Mouse (Mus musculus) lung, embryonic 14.5 days (tissue): ENCODE data around the gene Npc2. TPM values are rescaled to one million over a fixed set of nuclear protein-coding genes. Genes with fewer than 3 reads are reported as not detected.

Experiments
- ATAC-seq: fragments of 200-750 bp; cut with Nextera tagmentation; 2 replicates; pipeline ENCODE4 v1.8.0; 2017; ENCODE audit warnings: mild to moderate bottlenecking, moderate TSS enrichment, moderate library complexity; ENCODE audit not compliant: insufficient read depth
- DNase-seq: peaks from one replicate; pipeline ENCODE4 v3.0.0-alpha.2; 2015
- H3K27ac ChIP-seq: fragments of 300-500 bp; sonication (generic); 2 replicates; pipeline ENCODE4 v1.5.1; 2014; ENCODE audit warnings: low read depth, mild to moderate bottlenecking, moderate library complexity
- H3K27me3 ChIP-seq: fragments of 300-500 bp; sonication (generic); 2 replicates; pipeline ENCODE4 v1.6.1; 2014; ENCODE audit warnings: low read length, control low read depth; ENCODE audit not compliant: insufficient read depth
- H3K36me3 ChIP-seq: fragments of 300-500 bp; sonication (generic); 2 replicates; pipeline ENCODE4 v1.6.1; 2014; ENCODE audit warnings: control low read depth; ENCODE audit not compliant: insufficient read depth
- H3K4me1 ChIP-seq: fragments of 300-500 bp; sonication (generic); 2 replicates; pipeline ENCODE4 v1.6.1; 2014; ENCODE audit warnings: antibody characterized with exemption, control low read depth; ENCODE audit not compliant: insufficient read depth
- H3K4me2 ChIP-seq: fragments of 300-500 bp; sonication (generic); 2 replicates; pipeline ENCODE4 v1.6.1; 2014; ENCODE audit warnings: mild to moderate bottlenecking
- H3K4me3 ChIP-seq: fragments of 300-500 bp; sonication (generic); 2 replicates; pipeline ENCODE4 v1.5.1; 2014; ENCODE audit warnings: low read depth, low read length
- H3K9ac ChIP-seq: fragments of 300-500 bp; sonication (generic); 2 replicates; pipeline ENCODE4 v1.6.1; 2014
- H3K9me3 ChIP-seq: fragments of 300-500 bp; sonication (generic); 2 replicates; pipeline ENCODE4 v1.6.1; 2016; ENCODE audit warnings: low read depth, low read length, control low read depth
- CTCF ChIP-seq: IDR thresholded peaks from 2 replicates; pipeline ENCODE4 v1.5.1; 2016; ENCODE audit warnings: antibody characterized with exemption, low read depth
- WGBS: fragments of 180-500 bp; shearing (Covaris S2); extraction: QIAGEN DNeasy Blood & Tissue Kit; methylation state at CpG from one replicate; pipeline ENCODE4 v1.1.7; 2014; 5-methylcytosine and 5-hydroxymethylcytosine counted together
- polyA plus RNA-seq: library from polyadenylated mRNA; unstranded; fragments of >200 nt; fragmentation: Nextera tagmentation; extraction: Ambion mirVana; gene quantifications from 2 replicates; pipeline ENCODE4 v1.2.1, GENCODE M21; 2014

The Npc2 gene
- polyA plus RNA-seq, 1 experiment from 2014 or later: 107 TPM

DNA sequence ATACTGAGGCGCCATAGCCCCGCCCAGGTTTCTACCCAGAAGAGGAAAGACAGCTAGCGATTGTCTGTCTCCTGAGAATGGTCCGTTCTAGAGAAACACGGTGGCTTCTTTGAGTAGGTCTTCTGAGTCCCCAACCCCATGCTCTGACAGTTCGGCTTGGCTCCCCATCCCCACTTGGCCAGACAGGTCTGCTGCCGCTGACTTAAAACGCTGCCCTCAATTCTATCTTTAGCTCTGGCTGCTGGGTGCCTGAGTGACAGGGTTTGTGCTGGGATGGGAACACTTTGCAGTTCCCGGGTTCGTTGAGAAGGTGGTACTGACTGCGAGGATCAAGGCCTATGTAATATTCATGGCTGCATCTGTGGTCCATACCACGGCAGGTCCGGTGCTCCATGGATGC, 39.6 kb downstream of the Npc2 start:
- DNase-seq: no peak
- no peak overlapping the region for H3K27ac ChIP-seq
- no peaks in the 10 kb centered on the region for H3K36me3 ChIP-seq
- 70% methylated on average over 13 of the region's 13 CpGs for WGBS
- H3K4me3 ChIP-seq: no peak overlapping the region
- no peak overlapping the region for H3K4me2 ChIP-seq
- H3K9me3 ChIP-seq: no peaks in the 10 kb centered on the region
- no peaks in the 10 kb centered on the region for H3K27me3 ChIP-seq
- TF ChIP-seq CTCF: no peak
- no peaks in the 10 kb centered on the region for H3K4me1 ChIP-seq
- ATAC-seq: no peak
- no peak overlapping the region for H3K9ac ChIP-seq

- no peaks in the 10 kb centered on the region for H3K27me3 ChIP-seq
- ATAC-seq (no peak), DNase-seq (no peak)
- no peaks in the 10 kb centered on the region for H3K36me3 ChIP-seq
- H3K9ac ChIP-seq: no peak overlapping the region
- no peaks in the 10 kb centered on the region for H3K9me3 ChIP-seq
- H3K27ac ChIP-seq: no peak overlapping the region
- H3K4me2 ChIP-seq: no peak overlapping the region
- 91% methylated on average over 10 of the region's 10 CpGs for WGBS
- no peak for TF ChIP-seq CTCF
- H3K4me1 ChIP-seq: no peaks in the 10 kb centered on the region
- H3K4me3 ChIP-seq: no peak overlapping the region
These were observed 44.5 kb downstream of the Npc2 start for GRCm38 (mm10) chr12:84728421-84728820.

- Histone ChIP-seq H3K27me3 (no peaks in the 10 kb centered on the region), H3K27ac (no peak overlapping the region), H3K4me1 (no peaks in the 10 kb centered on the region), H3K9me3 (no peaks in the 10 kb centered on the region), H3K4me3 (no peak overlapping the region), H3K36me3 (no peaks in the 10 kb centered on the region), H3K4me2 (no peak overlapping the region), H3K9ac (no peak overlapping the region)
- 33% methylated on average over 5 of the region's 5 CpGs for WGBS
- TF ChIP-seq CTCF: no peak
- DNase-seq (no peak), ATAC-seq (no peak)
These were observed 45.5 kb downstream of the Npc2 start for GRCm38 (mm10) chr12:84727434-84727833.

DNA sequence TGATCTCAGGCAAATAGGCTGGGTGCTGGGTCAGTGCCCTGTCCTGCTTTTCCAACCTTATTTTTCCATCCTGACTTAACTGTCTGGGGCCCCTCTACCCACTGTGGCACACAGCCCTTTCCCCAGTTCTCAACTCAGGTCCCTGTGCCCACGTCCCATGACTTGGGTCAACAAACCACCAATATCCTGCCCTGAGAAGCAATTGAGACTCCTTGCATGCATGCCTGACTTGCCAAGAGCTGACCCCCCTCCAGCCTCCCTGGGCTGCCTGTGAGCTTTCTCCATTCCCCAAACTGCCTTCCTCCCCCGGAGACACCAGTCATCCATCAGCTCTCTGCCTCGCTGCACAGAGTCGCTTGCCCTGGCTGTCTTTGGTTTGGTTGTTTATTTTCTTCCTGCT, 46.0 kb downstream of the Npc2 start:
- Histone ChIP-seq H3K27me3 (no peaks in the 10 kb centered on the region), H3K4me1 (no peaks in the 10 kb centered on the region), H3K9ac (no peak overlapping the region), H3K36me3 (no peaks in the 10 kb centered on the region), H3K4me2 (no peak overlapping the region), H3K27ac (no peak overlapping the region), H3K9me3 (no peaks in the 10 kb centered on the region), H3K4me3 (no peak overlapping the region)
- DNase-seq (no peak), ATAC-seq (no peak)
- 15% methylated on average over 4 of the region's 4 CpGs for WGBS
- TF ChIP-seq CTCF: no peak

DNA sequence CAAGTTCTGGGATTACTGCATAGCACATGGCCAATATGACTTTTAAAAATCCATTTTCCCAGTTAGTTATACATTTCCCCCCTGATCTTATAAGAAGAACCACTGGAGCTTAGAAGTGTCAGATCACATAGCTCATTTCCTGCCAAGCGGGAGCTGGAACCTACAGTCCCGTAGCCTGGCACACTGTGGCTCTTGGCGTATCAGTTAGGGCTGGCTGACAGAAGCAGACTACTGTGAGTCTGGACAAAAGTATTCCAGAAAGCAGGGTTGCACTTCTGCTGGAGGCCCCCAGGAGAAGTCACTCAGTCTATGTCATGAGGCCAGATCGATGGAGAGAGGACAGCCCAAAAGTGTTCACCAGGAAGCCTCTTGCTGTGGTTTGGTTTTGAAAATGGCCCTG, 46.6 kb downstream of the Npc2 start:
- H3K4me2 ChIP-seq: no peak overlapping the region
- no peak overlapping the region for H3K4me3 ChIP-seq
- H3K27ac ChIP-seq: no peak overlapping the region
- H3K9ac ChIP-seq: no peak overlapping the region
- H3K9me3 ChIP-seq: no peaks in the 10 kb centered on the region
- no peaks in the 10 kb centered on the region for H3K4me1 ChIP-seq
- WGBS: 74% methylated on average over 4 of the region's 4 CpGs
- H3K27me3 ChIP-seq: no peaks in the 10 kb centered on the region
- ATAC-seq: no peak
- TF ChIP-seq CTCF: no peak
- no peak for DNase-seq
- no peaks in the 10 kb centered on the region for H3K36me3 ChIP-seq

- no peaks in the 10 kb centered on the region for H3K36me3 ChIP-seq
- H3K4me3 ChIP-seq: no peak overlapping the region
- no peak for TF ChIP-seq CTCF
- H3K4me2 ChIP-seq: no peak overlapping the region
- H3K27ac ChIP-seq: no peak overlapping the region
- DNase-seq: no peak
- H3K9ac ChIP-seq: no peak overlapping the region
- 74% methylated on average over 9 of the region's 9 CpGs for WGBS
- no peaks in the 10 kb centered on the region for H3K27me3 ChIP-seq
- H3K4me1 ChIP-seq: no peaks in the 10 kb centered on the region
- H3K9me3 ChIP-seq: no peaks in the 10 kb centered on the region
- ATAC-seq: no peak
These were observed 54.3 kb downstream of the Npc2 start for GRCm38 (mm10) chr12:84718462-84719244.

- H3K4me2 ChIP-seq: no peak overlapping the region
- DNase-seq (no peak), ATAC-seq (no peak)
- WGBS: 82% methylated on average over 6 of the region's 6 CpGs
- H3K27ac ChIP-seq: no peak overlapping the region
- no peaks in the 10 kb centered on the region for H3K9me3 ChIP-seq
- no peak for TF ChIP-seq CTCF
- no peaks in the 10 kb centered on the region for H3K36me3 ChIP-seq
- H3K27me3 ChIP-seq: no peaks in the 10 kb centered on the region
- no peak overlapping the region for H3K9ac ChIP-seq
- H3K4me1 ChIP-seq: no peaks in the 10 kb centered on the region
- no peak overlapping the region for H3K4me3 ChIP-seq
These were observed 58.4 kb downstream of the Npc2 start for GRCm38 (mm10) chr12:84714578-84714977.
